Mouse (Mus musculus) E14TG2a.4 (cell line): Measurements from ENCODE around the gene 9530068E07Rik.

Experiments
- H3K27me3 ChIP-seq: 2 replicates; pipeline ENCODE4 v1.6.1; 2014; ENCODE audit warnings: low read length, control low read depth; ENCODE audit not compliant: insufficient read depth
- H3K36me3 ChIP-seq: 2 replicates; pipeline ENCODE4 v1.6.1; 2014; ENCODE audit warnings: low read length, control low read depth; ENCODE audit not compliant: insufficient read depth
- H3K4me1 ChIP-seq: replicated peaks from 2 replicates; pipeline ENCODE4 v1.6.1; 2014; ENCODE audit warnings: low read depth, low read length, control low read depth
- H3K4me3 ChIP-seq: replicated peaks from 2 replicates; pipeline ENCODE4 v1.5.1; 2014; ENCODE audit warnings: mild to moderate bottlenecking, low read length
- H3K9me3 ChIP-seq: 2 replicates; pipeline ENCODE4 v1.6.1; 2014; ENCODE audit warnings: low read length, control low read depth
- CTCF ChIP-seq: conservative IDR thresholded peaks from 2 replicates; pipeline ENCODE4 v1.5.1; 2014; ENCODE audit warnings: low read length
- NANOG ChIP-seq: IDR thresholded peaks from 2 replicates; pipeline ENCODE4 v1.6.1; 2014; ENCODE audit warnings: borderline replicate concordance, low read length, mixed read lengths
- POU5F1 ChIP-seq: IDR thresholded peaks from 2 replicates; pipeline ENCODE4 v1.6.1; 2014; ENCODE audit warnings: low read length, borderline replicate concordance

The 9530068E07Rik gene

GRCm38 (mm10) chr11:52404209-52404608 lies 8.0 kb downstream of the 9530068E07Rik start:
- Histone ChIP-seq H3K4me1 (peaks cover 79% of the 10 kb centered on the region), H3K27me3 (no peaks in the 10 kb centered on the region), H3K36me3 (peaks cover 86% of the 10 kb centered on the region), H3K9me3 (no peaks in the 10 kb centered on the region), H3K4me3 (no peak overlapping the region)
- no peak for TF ChIP-seq CTCF

GRCm38 (mm10) chr11:52405196-52405688 lies 9.0 kb downstream of the 9530068E07Rik start:
- TF ChIP-seq NANOG (no peak), POU5F1 (no peak), CTCF (no peak)
- H3K4me3 ChIP-seq, result no peak overlapping the region
- no peaks in the 10 kb centered on the region for H3K9me3 ChIP-seq
- H3K36me3 ChIP-seq, result peaks cover 89% of the 10 kb centered on the region
- no peaks in the 10 kb centered on the region for H3K27me3 ChIP-seq
- peaks cover 76% of the 10 kb centered on the region for H3K4me1 ChIP-seq

- TF ChIP-seq CTCF, result no peak
- H3K4me1 ChIP-seq, result peaks cover 47% of the 10 kb centered on the region
- no peaks in the 10 kb centered on the region for H3K27me3 ChIP-seq
- peaks cover 52% of the 10 kb centered on the region for H3K36me3 ChIP-seq
- no peaks in the 10 kb centered on the region for H3K9me3 ChIP-seq
- H3K4me3 ChIP-seq, result no peak overlapping the region
These were observed 13.1 kb downstream of the 9530068E07Rik start for GRCm38 (mm10) chr11:52409316-52409715.

DNA sequence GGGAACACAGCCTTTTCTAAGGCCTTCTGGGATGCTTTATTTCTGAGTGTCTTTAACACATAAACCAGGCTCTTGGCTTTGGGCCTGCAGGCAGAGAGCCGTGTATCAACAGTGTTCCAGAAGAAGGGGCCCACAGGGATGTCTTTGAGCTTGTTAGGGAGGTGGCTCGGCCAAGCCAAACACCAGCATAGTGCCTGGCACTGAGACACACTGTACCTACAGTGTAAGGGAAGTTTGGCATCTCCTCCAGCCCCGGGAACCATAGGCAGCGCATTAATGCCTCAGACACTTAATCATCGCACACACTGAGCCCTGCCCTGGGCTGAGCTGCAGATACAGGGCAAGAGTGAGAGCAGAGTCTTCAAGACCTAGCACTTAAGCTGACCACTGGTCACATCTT lies 22.1 kb downstream of the 9530068E07Rik start:
- Histone ChIP-seq H3K27me3 (peaks cover 5% of the 10 kb centered on the region; the same call in 1 of the 2 replicates), H3K4me1 (peaks cover 27% of the 10 kb centered on the region), H3K36me3 (no peaks in the 10 kb centered on the region), H3K4me3 (no peak overlapping the region), H3K9me3 (no peaks in the 10 kb centered on the region)
- TF ChIP-seq CTCF, result no peak
- no peak for TF ChIP-seq POU5F1
- TF ChIP-seq NANOG, result no peak

DNA sequence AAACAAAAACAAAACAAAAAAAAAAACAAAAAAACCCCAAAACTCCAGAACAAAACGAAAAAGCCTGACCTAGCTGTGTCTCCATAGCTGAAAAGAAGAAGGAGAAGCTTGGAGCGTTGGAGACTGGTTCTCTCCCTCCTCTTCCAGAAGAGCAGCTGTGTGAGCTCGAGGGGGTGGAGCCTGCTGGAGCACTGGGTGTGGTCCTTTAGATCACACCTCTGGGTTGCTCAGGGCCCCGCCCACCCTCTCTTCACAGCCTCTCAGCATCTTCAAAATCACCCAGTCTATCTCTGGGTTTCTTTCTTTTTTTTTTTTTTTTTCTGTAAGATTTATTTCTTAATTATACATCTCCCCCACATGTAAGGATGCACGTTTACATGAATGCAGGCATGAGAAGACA lies 23.0 kb downstream of the 9530068E07Rik start:
- Histone ChIP-seq H3K4me3 (no peak overlapping the region), H3K9me3 (no peaks in the 10 kb centered on the region), H3K36me3 (no peaks in the 10 kb centered on the region), H3K4me1 (peaks cover 24% of the 10 kb centered on the region), H3K27me3 (peaks cover 5% of the 10 kb centered on the region; the same call in 1 of the 2 replicates)
- TF ChIP-seq CTCF, result no peak
- no peak for TF ChIP-seq NANOG
- TF ChIP-seq POU5F1, result no peak

- H3K27me3 ChIP-seq, result peaks cover 5% of the 10 kb centered on the region; the same call in 1 of the 2 replicates
- TF ChIP-seq CTCF (no peak), NANOG (no peak), POU5F1 (no peak)
- no peak overlapping the region for H3K4me3 ChIP-seq
- peaks cover 24% of the 10 kb centered on the region for H3K4me1 ChIP-seq
- no peaks in the 10 kb centered on the region for H3K36me3 ChIP-seq
- H3K9me3 ChIP-seq, result no peaks in the 10 kb centered on the region
These were observed 23.6 kb downstream of the 9530068E07Rik start for GRCm38 (mm10) chr11:52419861-52420260.

DNA sequence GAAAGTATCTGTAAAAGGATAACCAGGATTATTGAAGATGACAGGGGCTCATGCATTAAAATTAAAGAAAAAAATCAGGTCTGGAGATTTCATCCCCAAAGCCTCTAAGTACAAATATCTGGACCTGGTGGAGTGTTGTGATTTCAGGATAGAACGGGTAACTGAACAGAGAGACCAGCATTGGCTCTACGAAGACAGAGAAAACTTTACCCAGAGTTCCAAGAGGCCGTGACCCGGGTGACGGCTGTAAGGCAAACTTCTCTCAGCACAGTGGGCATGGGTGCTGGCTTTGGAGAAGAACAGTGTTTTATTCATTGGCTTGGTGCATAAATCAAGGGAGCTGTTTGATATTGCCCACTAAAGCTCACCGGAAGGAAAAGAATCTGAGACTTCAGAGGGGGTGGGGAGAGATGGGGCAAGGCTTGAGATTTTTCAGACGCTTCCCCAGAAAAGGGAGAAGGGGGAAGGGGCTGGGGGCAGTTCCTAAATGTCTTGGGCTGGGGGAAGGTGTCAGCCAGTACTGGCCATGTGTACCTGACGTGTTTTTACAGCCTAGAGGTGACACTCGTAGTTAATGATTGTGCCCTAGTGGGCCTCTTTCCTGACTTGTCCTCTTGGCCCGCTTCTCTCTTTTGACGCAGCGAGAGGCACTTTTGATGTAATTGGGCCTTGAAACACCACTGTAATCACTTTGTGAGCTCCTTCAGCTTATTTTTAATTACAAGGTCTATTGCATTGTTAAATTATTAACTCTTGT lies 24.2 kb downstream of the 9530068E07Rik start:
- H3K36me3 ChIP-seq, result no peaks in the 10 kb centered on the region
- H3K27me3 ChIP-seq, result peaks cover 5% of the 10 kb centered on the region; the same call in 1 of the 2 replicates
- H3K4me3 ChIP-seq, result no peak overlapping the region
- no peaks in the 10 kb centered on the region for H3K9me3 ChIP-seq
- peaks cover 24% of the 10 kb centered on the region for H3K4me1 ChIP-seq
- TF ChIP-seq POU5F1 (no peak), NANOG (no peak)

GRCm38 (mm10) chr11:52421053-52421778 lies 25.0 kb downstream of the 9530068E07Rik start:
- peaks cover 24% of the 10 kb centered on the region for H3K4me1 ChIP-seq
- H3K9me3 ChIP-seq, result no peaks in the 10 kb centered on the region
- H3K36me3 ChIP-seq, result no peaks in the 10 kb centered on the region
- TF ChIP-seq CTCF (peak; percentile 75), POU5F1 (no peak), NANOG (no peak)
- no peak overlapping the region for H3K4me3 ChIP-seq
- H3K27me3 ChIP-seq, result peaks cover 5% of the 10 kb centered on the region; the same call in 1 of the 2 replicates
